Mouse (Mus musculus): Measurements from ENCODE around the gene Tmem119. TPM values are rescaled to one million over a fixed set of nuclear protein-coding genes. Genes with fewer than 3 reads are reported as not detected.
"Not testable (repeated sequence)": the region's sequence is repeated elsewhere in the genome, so short reads cannot be mapped to it uniquely, and the experiment has no call there.

Tmem119 gene
- polyA plus RNA-seq, 1 experiment = 62.0 TPM

- Histone ChIP-seq H3K79me2 (ENCODE audit: control insufficient read depth, insufficient read depth) (no peaks in the 10 kb centered on the region), H3K4me2 (ENCODE audit: low read depth) (no peak overlapping the region), H3ac (ENCODE audit: control insufficient read depth, insufficient read length) (no peak overlapping the region), H3K4me3 (no peak overlapping the region), H3K27me3 (ENCODE audit: control insufficient read depth, insufficient read depth, insufficient read length) (peaks cover 2% of the 10 kb centered on the region), H3K36me3 (ENCODE audit: control insufficient read depth, insufficient read depth) (no peaks in the 10 kb centered on the region)
- TF ChIP-seq POLR2A (IDR thresholded peaks at IDR 0.05; ENCODE audit: insufficient read length, low read depth) (no peak), CEBPB (IDR thresholded peaks at IDR 0.05; ENCODE audit: insufficient read depth, poor library complexity, severe bottlenecking) (no peak), POLR2AphosphoS2 (IDR thresholded peaks at IDR 0.05; ENCODE audit: insufficient read length, low read depth) (no peak), TCF12 (IDR thresholded peaks at IDR 0.05; ENCODE audit: insufficient read depth, poor library complexity, severe bottlenecking) (no peak), MYOG (IDR thresholded peaks at IDR 0.05; ENCODE audit: control insufficient read depth in 1 of 3, insufficient read depth in 1 of 3, insufficient read length in 2 of 3, low read depth in 2 of 3) (no peak), MYOD1 (IDR thresholded peaks at IDR 0.05; ENCODE audit: control insufficient read depth in 1 of 3, insufficient read length in 2 of 3, low read depth in 2 of 3) (no peak), SRF (IDR thresholded peaks at IDR 0.05; ENCODE audit: control insufficient read depth, insufficient read length, low read depth) (no peak), MAX (IDR thresholded peaks at IDR 0.05; ENCODE audit: low read depth) (no peak)
These were observed 13.3 kb upstream of the Tmem119 start for GRCm38 (mm10) chr5:113813608-113814007.

GRCm38 (mm10) chr5:113812638-113813037, 12.3 kb upstream of the Tmem119 start:
- Histone ChIP-seq H3K4me2 (ENCODE audit: low read depth) (no peak overlapping the region), H3K79me2 (ENCODE audit: control insufficient read depth, insufficient read depth) (no peaks in the 10 kb centered on the region), H3K36me3 (ENCODE audit: control insufficient read depth, insufficient read depth) (no peaks in the 10 kb centered on the region), H3K27me3 (ENCODE audit: control insufficient read depth, insufficient read depth, insufficient read length) (no peaks in the 10 kb centered on the region), H3ac (ENCODE audit: control insufficient read depth, insufficient read length) (no peak overlapping the region), H3K4me3 (no peak overlapping the region)
- no peak for TF ChIP-seq TCF12 (IDR thresholded peaks at IDR 0.05; ENCODE audit: insufficient read depth, poor library complexity, severe bottlenecking)
- no peak for TF ChIP-seq MAX (IDR thresholded peaks at IDR 0.05; ENCODE audit: low read depth)
- no peak for TF ChIP-seq E2F4 (IDR thresholded peaks at IDR 0.05; ENCODE audit: insufficient read depth)
- no peak for TF ChIP-seq REST (IDR thresholded peaks at IDR 0.05; ENCODE audit: insufficient read depth, insufficient read length)
- TF ChIP-seq MYOG (IDR thresholded peaks at IDR 0.05; ENCODE audit: control insufficient read depth in 1 of 3, insufficient read depth in 1 of 3, insufficient read length in 2 of 3, low read depth in 2 of 3) = no peak
- no peak for TF ChIP-seq USF1 (IDR thresholded peaks at IDR 0.05; ENCODE audit: low read depth)
- TF ChIP-seq SRF (IDR thresholded peaks at IDR 0.05; ENCODE audit: control insufficient read depth, insufficient read length, low read depth) = no peak
- TF ChIP-seq POLR2AphosphoS2 (IDR thresholded peaks at IDR 0.05; ENCODE audit: insufficient read length, low read depth) = no peak
- TF ChIP-seq POLR2A (IDR thresholded peaks at IDR 0.05; ENCODE audit: insufficient read length, low read depth) = no peak
- TF ChIP-seq CEBPB (IDR thresholded peaks at IDR 0.05; ENCODE audit: insufficient read depth, poor library complexity, severe bottlenecking) = no peak
- TF ChIP-seq MYOD1 (IDR thresholded peaks at IDR 0.05; ENCODE audit: control insufficient read depth in 1 of 3, insufficient read length in 2 of 3, low read depth in 2 of 3) = no peak

GRCm38 (mm10) chr5:113811824-113812420, 11.6 kb upstream of the Tmem119 start:
- not testable (repeated sequence) for H3K4me3 ChIP-seq; H3K4me2 ChIP-seq (ENCODE audit: low read depth); H3K79me2 ChIP-seq (ENCODE audit: control insufficient read depth, insufficient read depth); H3K27me3 ChIP-seq (ENCODE audit: control insufficient read depth, insufficient read depth, insufficient read length); H3K36me3 ChIP-seq (ENCODE audit: control insufficient read depth, insufficient read depth); H3ac ChIP-seq (ENCODE audit: control insufficient read depth, insufficient read length)

- Histone ChIP-seq H3K27me3 (ENCODE audit: control insufficient read depth, insufficient read depth, insufficient read length) (no peaks in the 10 kb centered on the region), H3K79me2 (ENCODE audit: control insufficient read depth, insufficient read depth) (no peaks in the 10 kb centered on the region), H3K36me3 (ENCODE audit: control insufficient read depth, insufficient read depth) (no peaks in the 10 kb centered on the region), H3K4me3 (no peak overlapping the region), H3ac (ENCODE audit: control insufficient read depth, insufficient read length) (no peak overlapping the region), H3K4me2 (ENCODE audit: low read depth) (no peak overlapping the region)
- TF ChIP-seq E2F4 (IDR thresholded peaks at IDR 0.05; ENCODE audit: insufficient read depth) (no peak), TCF12 (IDR thresholded peaks at IDR 0.05; ENCODE audit: insufficient read depth, poor library complexity, severe bottlenecking) (no peak), MYOD1 (IDR thresholded peaks at IDR 0.05; ENCODE audit: control insufficient read depth in 1 of 3, insufficient read length in 2 of 3, low read depth in 2 of 3) (no peak), CEBPB (IDR thresholded peaks at IDR 0.05; ENCODE audit: insufficient read depth, poor library complexity, severe bottlenecking) (no peak), POLR2AphosphoS2 (IDR thresholded peaks at IDR 0.05; ENCODE audit: insufficient read length, low read depth) (no peak), MAX (IDR thresholded peaks at IDR 0.05; ENCODE audit: low read depth) (no peak), TCF3 (IDR thresholded peaks at IDR 0.05; ENCODE audit: insufficient read length, low read depth) (no peak), POLR2A (IDR thresholded peaks at IDR 0.05; ENCODE audit: insufficient read length, low read depth) (no peak), SRF (IDR thresholded peaks at IDR 0.05; ENCODE audit: control insufficient read depth, insufficient read length, low read depth) (no peak), MYOG (IDR thresholded peaks at IDR 0.05; ENCODE audit: control insufficient read depth in 1 of 3, insufficient read depth in 1 of 3, insufficient read length in 2 of 3, low read depth in 2 of 3) (no peak), REST (IDR thresholded peaks at IDR 0.05; ENCODE audit: insufficient read depth, insufficient read length) (no peak), USF1 (IDR thresholded peaks at IDR 0.05; ENCODE audit: low read depth) (no peak)
These were observed 9.8 kb upstream of the Tmem119 start for GRCm38 (mm10) chr5:113810111-113810510.

GRCm38 (mm10) chr5:113808177-113808576, 7.9 kb upstream of the Tmem119 start:
- H3ac ChIP-seq (ENCODE audit: control insufficient read depth, insufficient read length) = no peak overlapping the region
- H3K4me2 ChIP-seq (ENCODE audit: low read depth) = no peak overlapping the region
- no peaks in the 10 kb centered on the region for H3K79me2 ChIP-seq (ENCODE audit: control insufficient read depth, insufficient read depth)

More at GRCm38 (mm10) chr5:113808177-113808576, 7.9 kb upstream of the Tmem119 start:
- peak in 2 of 3 experiments; percentile 61 to 76 for TF ChIP-seq MYOD1 (IDR thresholded peaks at IDR 0.05; ENCODE audit: control insufficient read depth in 1 of 3, insufficient read length in 2 of 3, low read depth in 2 of 3)
- no peak for TF ChIP-seq TCF12 (IDR thresholded peaks at IDR 0.05; ENCODE audit: insufficient read depth, poor library complexity, severe bottlenecking)
- no peak for TF ChIP-seq POLR2AphosphoS2 (IDR thresholded peaks at IDR 0.05; ENCODE audit: insufficient read length, low read depth)
- H3K27me3 ChIP-seq (ENCODE audit: control insufficient read depth, insufficient read depth, insufficient read length) = no peaks in the 10 kb centered on the region
- no peak overlapping the region for H3K4me3 ChIP-seq
- no peaks in the 10 kb centered on the region for H3K36me3 ChIP-seq (ENCODE audit: control insufficient read depth, insufficient read depth)
